In the genomic region with DNA sequence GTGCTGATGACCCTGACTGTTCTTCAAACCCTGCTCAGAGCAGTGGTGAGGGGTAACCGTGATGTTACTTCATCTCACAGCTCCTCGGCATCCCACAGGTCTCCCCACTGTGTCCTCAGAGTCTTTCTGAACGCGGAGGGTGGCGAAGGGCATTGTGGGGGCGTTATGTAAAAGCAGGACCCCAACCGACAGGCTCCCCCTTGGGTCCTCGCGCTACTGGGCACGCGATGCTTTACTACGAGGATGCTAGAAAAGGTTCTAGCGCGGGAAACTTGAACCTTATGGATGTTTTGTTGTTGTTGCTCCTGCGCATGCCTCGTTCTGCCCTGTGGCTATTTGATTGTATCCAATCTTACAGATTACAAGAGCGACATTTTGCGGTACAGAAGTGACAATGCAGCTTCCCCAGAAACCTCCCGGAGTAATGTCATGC, we compare ENCODE assay signal across 8 mouse cellular contexts. TPM values are rescaled to one million over a fixed set of nuclear protein-coding genes. Genes with fewer than 3 reads are reported as not detected.
A peak's percentile ranks its signal among the peaks of the same experiment; 100 is the strongest.
DNase-seq lines count a peak whose midpoint lies in the region; ATAC-seq and TF ChIP-seq lines count a peak whose summit lies in the region.

A gene (minus strand): TSS at position 183 of the 433 bp plus-strand sequence.

- H3K27ac ChIP-seq in embryonic fibroblast, embryonic 13.5 days (ENCODE audit: insufficient read depth, low read length), result peak within 1 kb of the TSS; percentile 56
- peak within 1 kb of the TSS; percentile 70 for H3K27ac ChIP-seq in kidney, adult 2 months (ENCODE audit: insufficient read depth, low read depth, low read length)
- H3K27ac ChIP-seq in limb, embryonic 10.5 days, result peak within 1 kb of the TSS; percentile 90
- H3K27ac ChIP-seq in midbrain, embryonic 11.5 days (ENCODE audit: low read depth, low read length), result peak within 1 kb of the TSS; percentile 86
- peak within 1 kb of the TSS; percentile 91 for H3K27ac ChIP-seq in stomach, embryonic 15.5 days

- no peaks in the 10 kb centered on the region for H3K9me3 ChIP-seq in limb, embryonic 10.5 days (replicated peaks)
- H3K9me3 ChIP-seq in midbrain, embryonic 11.5 days (ENCODE audit: control insufficient read depth, low read length), result no peaks in the 10 kb centered on the region
- H3K9me3 ChIP-seq in stomach, embryonic 15.5 days, result no peaks in the 10 kb centered on the region

- no peak for ATAC-seq in midbrain, embryonic 11.5 days (ENCODE audit: low FRiP score)
- no peak for ATAC-seq in stomach, embryonic 15.5 days (ENCODE audit: insufficient read depth, low FRiP score, low read depth)

- H3K36me3 ChIP-seq in kidney, adult 2 months (ENCODE audit: control insufficient read depth, insufficient read depth, low read length), result peaks cover 3% of the 10 kb centered on the region; the same call in 1 of the 2 replicates
- peaks cover 51% of the 10 kb centered on the region for H3K36me3 ChIP-seq in limb, embryonic 10.5 days
- peaks cover 8% of the 10 kb centered on the region for H3K36me3 ChIP-seq in midbrain, embryonic 11.5 days (ENCODE audit: control insufficient read depth, insufficient read depth, low read length)
- peaks cover 19% of the 10 kb centered on the region for H3K36me3 ChIP-seq in stomach, embryonic 15.5 days

- no peak for TF ChIP-seq CTCF in embryonic fibroblast, embryonic 13.5 days (IDR thresholded peaks at IDR 0.05; ENCODE audit: borderline replicate concordance, insufficient read depth, low read length)
- peak; percentile 15; the same call in 1 of the 2 replicates for TF ChIP-seq CTCF in kidney, adult 2 months (conservative IDR thresholded peaks at IDR 0.05; ENCODE audit: insufficient read depth, insufficient read length, low read depth, low read length)

- no peaks in the 10 kb centered on the region for H3K27me3 ChIP-seq in kidney, adult 2 months (replicated peaks; ENCODE audit: control insufficient read depth, insufficient read depth, low read length)
- H3K27me3 ChIP-seq in limb, embryonic 10.5 days (ENCODE audit: low read depth, poor library complexity, severe bottlenecking), result no peaks in the 10 kb centered on the region
- H3K27me3 ChIP-seq in midbrain, embryonic 11.5 days (ENCODE audit: control insufficient read depth, insufficient read depth, low read length), result no peaks in the 10 kb centered on the region
- H3K27me3 ChIP-seq in stomach, embryonic 15.5 days (replicated peaks), result no peaks in the 10 kb centered on the region

- under 1% methylated on average over 19 of the region's 19 CpGs for WGBS in kidney, adult 2 months
- WGBS in limb, embryonic 10.5 days, result 1% methylated on average over 19 of the region's 19 CpGs
- under 1% methylated on average over 19 of the region's 19 CpGs for WGBS in midbrain, embryonic 11.5 days
- WGBS in stomach, embryonic 15.5 days, result under 1% methylated on average over 19 of the region's 19 CpGs

- DNase-seq in CD4-positive, CD25-positive, alpha-beta regulatory T cell, adult 2 months (ENCODE audit: low read depth, low spot score), result peak; percentile 73
- peak; percentile 55 to 71 for DNase-seq in adrenal gland, postnatal 36 days
- DNase-seq in heart, adult 8-10 months (ENCODE audit: low spot score), result peak; percentile 36
- DNase-seq in kidney, adult 2 months, result peak; percentile 67
- peak; percentile 70 for DNase-seq in limb, embryonic 10.5 days (ENCODE audit: low spot score)
- peak; percentile 93 for DNase-seq in midbrain, embryonic 11.5 days (ENCODE audit: low spot score, missing footprints)

- peak within 1 kb of the TSS; percentile 88 for H3K9ac ChIP-seq in midbrain, embryonic 11.5 days (ENCODE audit: low read length)
- H3K9ac ChIP-seq in stomach, embryonic 15.5 days, result peak within 1 kb of the TSS; percentile 88

- TF ChIP-seq POLR2A in embryonic fibroblast, embryonic 13.5 days (IDR thresholded peaks at IDR 0.05; ENCODE audit: low read depth, low read length), result no peak
- no peak for TF ChIP-seq POLR2A in kidney, adult 2 months (IDR thresholded peaks at IDR 0.05; ENCODE audit: low read depth, low read length)

- peak within 1 kb of the TSS; percentile 97 for H3K4me3 ChIP-seq in embryonic fibroblast, embryonic 13.5 days (ENCODE audit: insufficient read depth, low read length)
- peak within 1 kb of the TSS; percentile 84 for H3K4me3 ChIP-seq in kidney, adult 2 months (ENCODE audit: insufficient read depth, low read depth, low read length)
- H3K4me3 ChIP-seq in limb, embryonic 10.5 days, result peak within 1 kb of the TSS; percentile 89
- H3K4me3 ChIP-seq in midbrain, embryonic 11.5 days (ENCODE audit: low read depth, low read length), result peak within 1 kb of the TSS; percentile 86
- peak within 1 kb of the TSS; percentile 82 for H3K4me3 ChIP-seq in stomach, embryonic 15.5 days (replicated peaks)

- peaks cover 4% of the 10 kb centered on the region; the same call in 1 of the 2 replicates for H3K4me1 ChIP-seq in embryonic fibroblast, embryonic 13.5 days (ENCODE audit: control insufficient read depth, insufficient read depth, low read length)
- H3K4me1 ChIP-seq in kidney, adult 2 months (ENCODE audit: control insufficient read depth, insufficient read depth, low read length), result peaks cover 18% of the 10 kb centered on the region; the same call in 1 of the 2 replicates
- peaks cover 38% of the 10 kb centered on the region for H3K4me1 ChIP-seq in limb, embryonic 10.5 days
- H3K4me1 ChIP-seq in midbrain, embryonic 11.5 days (ENCODE audit: control insufficient read depth, insufficient read depth, low read length), result peaks cover 20% of the 10 kb centered on the region
- peaks cover 28% of the 10 kb centered on the region for H3K4me1 ChIP-seq in stomach, embryonic 15.5 days

- H3K4me2 ChIP-seq in midbrain, embryonic 11.5 days, result peak within 1 kb of the TSS; percentile 98
- peak within 1 kb of the TSS; percentile 91 for H3K4me2 ChIP-seq in stomach, embryonic 15.5 days

RNA-seq across cellular contexts. Expression of the gene that starts here (rescaled TPM):
- total RNA-seq in adrenal gland, postnatal 36 days (2021), result 100 to 1,000 TPM; 207 to 209 TPM
- polyA plus RNA-seq in embryonic fibroblast, embryonic 13.5 days (2011; ENCODE audit: insufficient read length, low read depth, missing spikeins), result 164 and 169 TPM in 2 replicates
- 100 to 1,000 TPM; 152 to 184 (median 155) TPM for total RNA-seq in heart, adult 8-10 months (2022)
- 434 and 474 TPM in 2 replicates for polyA plus RNA-seq in kidney, adult 2 months (2012; rRNA removed)
- 299 and 317 TPM in 2 replicates for polyA plus RNA-seq in limb, embryonic 10.5 days (2016; fragmentation: Nextera tagmentation; extraction: Ambion mirVana)
- 293 and 299 TPM in 2 replicates for polyA plus RNA-seq in midbrain, embryonic 11.5 days (2014; fragmentation: Nextera tagmentation; extraction: Ambion mirVana)
- polyA plus RNA-seq in stomach, embryonic 15.5 days (2015; fragmentation: Nextera tagmentation; extraction: Ambion mirVana), result 251 and 262 TPM in 2 replicates

Comparison
In these comparisons a context has a peak if more than half of its experiments do, and no peak if none do; other contexts are left out.
1. DNase-seq: peak in every context shown above with its lines; median percentile 93 in midbrain, embryonic 11.5 days; 73 in CD4-positive, CD25-positive, alpha-beta regulatory T cell, adult 2 months; 70 in limb, embryonic 10.5 days; 67 in kidney, adult 2 months; 63 in adrenal gland, postnatal 36 days; 36 in heart, adult 8-10 months.